ENCODE assay signal across 8 mouse cellular contexts in genomic region chr11:88863904-88864457, GRCm38 (mm10). TPM values are rescaled to one million over a fixed set of nuclear protein-coding genes. Genes with fewer than 3 reads are reported as not detected.
A peak's percentile ranks its signal among the peaks of the same experiment; 100 is the strongest.
DNase-seq lines count a peak whose midpoint lies in the region; ATAC-seq and TF ChIP-seq lines count a peak whose summit lies in the region.

No protein-coding gene starts in this region.

- H3K4me2 ChIP-seq in liver, postnatal 0 days (ENCODE audit: low read depth, low read length): peak overlapping the region; percentile 78
- H3K4me2 ChIP-seq in neural tube, embryonic 14.5 days (ENCODE audit: low read depth, low read length): peak overlapping the region; percentile 99

- ATAC-seq in liver, postnatal 0 days: peak; percentile 53
- ATAC-seq in neural tube, embryonic 14.5 days (ENCODE audit: low read depth): peak; percentile 65; the same call in 1 of the 2 replicates

- TF ChIP-seq EP300 in liver, postnatal 0 days (IDR thresholded peaks at IDR 0.05; ENCODE audit: low read depth): no peak

- TF ChIP-seq CTCF in spleen, adult 2 months (IDR thresholded peaks at IDR 0.05; ENCODE audit: extremely low read depth, insufficient read depth, insufficient read length, insufficient replicate concordance): no peak
- no peak for TF ChIP-seq CTCF in gastrocnemius, adult 2 months (IDR thresholded peaks at IDR 0.05)
- no peak for TF ChIP-seq CTCF in liver, postnatal 0 days (IDR thresholded peaks at IDR 0.05; ENCODE audit: low read depth)

- H3K9ac ChIP-seq in liver, postnatal 0 days (replicated peaks): peak overlapping the region; percentile 56
- H3K9ac ChIP-seq in neural tube, embryonic 14.5 days (replicated peaks; ENCODE audit: low read depth, low read length): peak overlapping the region; percentile 61

- peak overlapping the region; percentile 57; the same call in 1 of the 2 replicates for H3K4me3 ChIP-seq in spleen, adult 2 months (ENCODE audit: extremely low read depth, insufficient read depth, insufficient read length)
- H3K4me3 ChIP-seq in gastrocnemius, adult 2 months: peak overlapping the region; percentile 92
- H3K4me3 ChIP-seq in liver, postnatal 0 days (ENCODE audit: low read depth, low read length): peak overlapping the region; percentile 61
- H3K4me3 ChIP-seq in neural tube, embryonic 14.5 days (ENCODE audit: low read depth, low read length): peak overlapping the region; percentile 80

- WGBS in spleen, adult 2 months: under 1% methylated on average over 49 of the region's 49 CpGs
- WGBS in liver, postnatal 0 days (ENCODE audit: insufficient replicate concordance): under 1% methylated on average over 43 of the region's 49 CpGs
- under 1% methylated on average over 41 of the region's 49 CpGs for WGBS in neural tube, embryonic 14.5 days

- H3K27ac ChIP-seq in spleen, adult 2 months (ENCODE audit: insufficient read depth, low read length): no peak overlapping the region
- H3K27ac ChIP-seq in gastrocnemius, adult 2 months: peak overlapping the region; percentile 99
- peak overlapping the region; percentile 75 for H3K27ac ChIP-seq in liver, postnatal 0 days (ENCODE audit: low read depth)
- peak overlapping the region; percentile 83 for H3K27ac ChIP-seq in neural tube, embryonic 14.5 days (ENCODE audit: low read depth, low read length)

- H3K36me3 ChIP-seq in spleen, adult 2 months (ENCODE audit: control insufficient read depth, insufficient read depth, low read length): no peaks in the 10 kb centered on the region
- no peaks in the 10 kb centered on the region for H3K36me3 ChIP-seq in liver, postnatal 0 days (replicated peaks; ENCODE audit: insufficient read depth, low read length)
- no peaks in the 10 kb centered on the region for H3K36me3 ChIP-seq in neural tube, embryonic 14.5 days (ENCODE audit: control insufficient read depth, insufficient read depth, low read length)

- H3K4me1 ChIP-seq in spleen, adult 2 months (ENCODE audit: control insufficient read depth, insufficient read depth, insufficient read length): peaks cover 15% of the 10 kb centered on the region
- H3K4me1 ChIP-seq in liver, postnatal 0 days (ENCODE audit: insufficient read depth): peaks cover 15% of the 10 kb centered on the region
- H3K4me1 ChIP-seq in neural tube, embryonic 14.5 days (ENCODE audit: control insufficient read depth, insufficient read depth, low read length): 0 out of 2 replicates have a peak, but pooled peaks cover 3% of the 10 kb centered on the region

- H3K9me3 ChIP-seq in liver, postnatal 0 days (ENCODE audit: low read length): no peaks in the 10 kb centered on the region
- no peaks in the 10 kb centered on the region for H3K9me3 ChIP-seq in neural tube, embryonic 14.5 days (ENCODE audit: control insufficient read depth, low read length)

- DNase-seq in spleen, adult 2 months (ENCODE audit: low read depth in 1 of 2, low spot score in 2 of 2): no peak
- DNase-seq in spleen, adult 12 weeks (ENCODE audit: low spot score): no peak
- DNase-seq in brain, adult 2 months (ENCODE audit: low read depth, low spot score): peak; percentile 60
- DNase-seq in gastrocnemius, adult 2 months: peak; percentile 79
- peak; percentile 68 for DNase-seq in kidney, adult 11 months
- peak; percentile 67 for DNase-seq in liver, postnatal 0 days
- DNase-seq in thymus, adult 18-20 months: no peak

- no peak for TF ChIP-seq POLR2A in spleen, adult 2 months (IDR thresholded peaks at IDR 0.05; ENCODE audit: low read depth, low read length)

- intact Hi-C loops in gastrocnemius, adult 2 months (cut with DNase I): no loop called here

- H3K27me3 ChIP-seq in spleen, adult 2 months (ENCODE audit: control insufficient read depth, insufficient read depth, low read length): peaks cover 8% of the 10 kb centered on the region
- no peaks in the 10 kb centered on the region for H3K27me3 ChIP-seq in liver, postnatal 0 days (ENCODE audit: insufficient read depth, low read length)
- no peaks in the 10 kb centered on the region for H3K27me3 ChIP-seq in neural tube, embryonic 14.5 days (ENCODE audit: control insufficient read depth, insufficient read depth, low read length)

RNA-seq across cellular contexts. Expression of gene Akap1, which starts 0.4 kb away (rescaled TPM):
- polyA plus RNA-seq in spleen, adult 2 months (2012; rRNA removed): 5.5 and 6.5 TPM in 2 replicates
- 10 to 100 TPM; 62.5 to 93.2 TPM for total RNA-seq in gastrocnemius, adult 2 months (2021)
- 14.2 and 14.5 TPM in 2 replicates for polyA plus RNA-seq in liver, postnatal 0 days (2015; fragmentation: Nextera tagmentation; extraction: Ambion mirVana)
- 25.6 and 26.0 TPM in 2 replicates for polyA plus RNA-seq in neural tube, embryonic 14.5 days (2014; fragmentation: Nextera tagmentation; extraction: Ambion mirVana)

Comparison
In these comparisons a context has a peak if more than half of its experiments do, and no peak if none do; other contexts are left out.
1. DNase-seq: peak in brain, adult 2 months (single experiment), gastrocnemius, adult 2 months (single experiment), kidney, adult 11 months (single experiment) and liver, postnatal 0 days (single experiment); none in spleen, adult 2 months (0 of 2), spleen, adult 12 weeks (single experiment) and thymus, adult 18-20 months (0 of 2).
2. Peak in every context shown above with its lines, with median percentiles within 50 percentile points of each other: H3K4me3 ChIP-seq.